Mouse (Mus musculus): ENCODE data around the gene Gm7073. TPM values are rescaled to one million over a fixed set of nuclear protein-coding genes. Genes with fewer than 3 reads are reported as not detected.

Gm7073 gene
- polyA plus RNA-seq (2016; fragmentation: Nextera tagmentation; extraction: Ambion mirVana), result not detected in 2 replicates

- Histone ChIP-seq H3K36me3 (replicated peaks) (no peaks in the 10 kb centered on the region), H3K4me3 (replicated peaks) (no peak within 1 kb of the TSS), H3K4me1 (peaks cover 3% of the 10 kb centered on the region), H3K9me3 (no peaks in the 10 kb centered on the region), H3K27ac (no peak within 1 kb of the TSS), H3K9ac (no peak within 1 kb of the TSS), H3K27me3 (no peaks in the 10 kb centered on the region), H3K4me2 (no peak within 1 kb of the TSS)
- ATAC-seq (ENCODE audit: low FRiP score), result no peak
Measured at GRCm38 (mm10) chrX:60539149-60539548, at the start of gene Gm7073. Gene Gm7073 (minus strand): TSS chrX:60539249.

GRCm38 (mm10) chrX:60570539-60570938 is 31.5 kb upstream of the Gm7073 start:
- 17% methylated on average over 1 of the region's 1 CpGs for WGBS
- H3K4me3 ChIP-seq (replicated peaks), result no peak overlapping the region
- H3K36me3 ChIP-seq (replicated peaks), result no peaks in the 10 kb centered on the region
- ATAC-seq (ENCODE audit: low FRiP score), result no peak
- H3K9ac ChIP-seq, result no peak overlapping the region
- no peaks in the 10 kb centered on the region for H3K9me3 ChIP-seq
- H3K27ac ChIP-seq, result no peak overlapping the region
- H3K27me3 ChIP-seq, result no peaks in the 10 kb centered on the region
- H3K4me2 ChIP-seq, result no peak overlapping the region
- 0 out of 2 replicates have a peak, but pooled peaks cover 3% of the 10 kb centered on the region for H3K4me1 ChIP-seq

- ATAC-seq (ENCODE audit: low FRiP score), result peak; percentile 53; the same call in 1 of the 2 replicates
- Histone ChIP-seq H3K9me3 (no peaks in the 10 kb centered on the region), H3K27ac (no peak overlapping the region), H3K4me1 (0 out of 2 replicates have a peak, but pooled peaks cover 3% of the 10 kb centered on the region), H3K9ac (no peak overlapping the region), H3K36me3 (replicated peaks) (no peaks in the 10 kb centered on the region), H3K27me3 (no peaks in the 10 kb centered on the region), H3K4me2 (no peak overlapping the region), H3K4me3 (replicated peaks) (no peak overlapping the region)
Measured at GRCm38 (mm10) chrX:60569047-60569446, 30.0 kb upstream of the Gm7073 start.

DNA sequence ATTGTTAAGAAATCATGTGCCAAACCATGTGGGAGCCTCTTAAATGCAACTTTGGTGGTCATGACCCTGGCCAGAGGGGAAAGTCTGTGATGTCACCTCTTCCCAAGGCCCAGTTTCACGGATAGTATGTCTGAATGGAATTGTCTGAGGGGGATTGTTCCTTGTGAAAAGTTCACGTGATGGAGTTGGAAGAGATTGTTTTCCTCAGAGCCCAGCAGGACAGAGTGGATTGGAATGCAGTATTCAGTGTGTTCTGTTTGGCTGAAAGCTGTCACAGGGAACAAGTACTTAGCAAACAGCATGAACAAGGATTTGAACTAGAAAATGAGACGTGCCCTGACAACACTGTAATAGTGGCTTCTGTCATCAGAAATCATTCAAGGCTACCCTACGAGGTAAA is 16.2 kb upstream of the Gm7073 start:
- no peaks in the 10 kb centered on the region for H3K36me3 ChIP-seq (replicated peaks)
- H3K27ac ChIP-seq, result no peak overlapping the region
- WGBS, result 27% methylated on average over 4 of the region's 4 CpGs
- no peak overlapping the region for H3K4me3 ChIP-seq (replicated peaks)
- no peak overlapping the region for H3K4me2 ChIP-seq
- no peak for ATAC-seq (ENCODE audit: low FRiP score)
- H3K9ac ChIP-seq, result no peak overlapping the region
- no peaks in the 10 kb centered on the region for H3K9me3 ChIP-seq
- H3K27me3 ChIP-seq, result no peaks in the 10 kb centered on the region
- H3K4me1 ChIP-seq, result peaks cover 4% of the 10 kb centered on the region; the same call in 1 of the 2 replicates

- WGBS, result 15% methylated on average over 49 of the region's 113 CpGs
- peak; percentile 77 for ATAC-seq (ENCODE audit: low FRiP score)
Measured at GRCm38 (mm10) chrX:60547444-60548304, 8.6 kb upstream of the Gm7073 start.

GRCm38 (mm10) chrX:60547098-60547443 is 8.0 kb upstream of the Gm7073 start:
- peak overlapping the region; percentile 90 for H3K27ac ChIP-seq
- 20% methylated on average over 16 of the region's 16 CpGs for WGBS

More at GRCm38 (mm10) chrX:60547444-60548304, 8.6 kb upstream of the Gm7073 start:
- Histone ChIP-seq H3K4me1 (peaks cover 6% of the 10 kb centered on the region), H3K9ac (peak overlapping the region; percentile 69), H3K27ac (peak overlapping the region; percentile 90), H3K4me2 (peak overlapping the region; percentile 54), H3K27me3 (no peaks in the 10 kb centered on the region), H3K36me3 (replicated peaks) (no peaks in the 10 kb centered on the region), H3K4me3 (replicated peaks) (peak overlapping the region; percentile 57), H3K9me3 (no peaks in the 10 kb centered on the region)

GRCm38 (mm10) chrX:60545906-60546305 is 6.9 kb upstream of the Gm7073 start:
- Histone ChIP-seq H3K4me3 (replicated peaks) (no peak overlapping the region), H3K27me3 (no peaks in the 10 kb centered on the region), H3K4me1 (peaks cover 6% of the 10 kb centered on the region), H3K4me2 (0 out of 2 replicates have a peak overlapping the region, but pooled peaks have one; percentile 10), H3K27ac (peak overlapping the region; percentile 68; the same call in 1 of the 2 replicates), H3K36me3 (replicated peaks) (no peaks in the 10 kb centered on the region), H3K9ac (no peak overlapping the region), H3K9me3 (no peaks in the 10 kb centered on the region)
- ATAC-seq (ENCODE audit: low FRiP score), result no peak
- 22% methylated on average over 3 of the region's 3 CpGs for WGBS

More at GRCm38 (mm10) chrX:60547098-60547443, 8.0 kb upstream of the Gm7073 start:
- Histone ChIP-seq H3K9ac (peak overlapping the region; percentile 69), H3K4me3 (replicated peaks) (peak overlapping the region; percentile 57), H3K4me2 (peak overlapping the region; percentile 54), H3K4me1 (peaks cover 6% of the 10 kb centered on the region), H3K9me3 (no peaks in the 10 kb centered on the region), H3K27me3 (no peaks in the 10 kb centered on the region), H3K36me3 (replicated peaks) (no peaks in the 10 kb centered on the region)
- no peak for ATAC-seq (ENCODE audit: low FRiP score)

- H3K4me3 ChIP-seq (replicated peaks), result no peak overlapping the region
- H3K9me3 ChIP-seq, result no peaks in the 10 kb centered on the region
- peaks cover 6% of the 10 kb centered on the region for H3K4me1 ChIP-seq
- 23% methylated on average over 1 of the region's 1 CpGs for WGBS
- H3K27me3 ChIP-seq, result no peaks in the 10 kb centered on the region
- no peak overlapping the region for H3K9ac ChIP-seq
- peak overlapping the region; percentile 68; the same call in 1 of the 2 replicates for H3K27ac ChIP-seq
- 0 out of 2 replicates have a peak overlapping the region, but pooled peaks have one; percentile 10 for H3K4me2 ChIP-seq
- no peak; the same call in 1 of the 2 replicates for ATAC-seq (ENCODE audit: low FRiP score)
- no peaks in the 10 kb centered on the region for H3K36me3 ChIP-seq (replicated peaks)
Measured at GRCm38 (mm10) chrX:60545444-60545843, 6.4 kb upstream of the Gm7073 start.

- 30% methylated on average over 4 of the region's 4 CpGs for WGBS
- no peak overlapping the region for H3K9ac ChIP-seq
- H3K4me1 ChIP-seq, result peaks cover 6% of the 10 kb centered on the region
- no peaks in the 10 kb centered on the region for H3K27me3 ChIP-seq
- H3K27ac ChIP-seq, result no peak overlapping the region
- H3K36me3 ChIP-seq (replicated peaks), result no peaks in the 10 kb centered on the region
- no peak overlapping the region for H3K4me3 ChIP-seq (replicated peaks)
- H3K9me3 ChIP-seq, result no peaks in the 10 kb centered on the region
- no peak overlapping the region for H3K4me2 ChIP-seq
- peak; percentile 82; the same call in 1 of the 2 replicates for ATAC-seq (ENCODE audit: low FRiP score)
Measured at GRCm38 (mm10) chrX:60544098-60544497, 5.0 kb upstream of the Gm7073 start.

GRCm38 (mm10) chrX:60542901-60543300 is 3.9 kb upstream of the Gm7073 start:
- no peak overlapping the region for H3K4me2 ChIP-seq
- no peak overlapping the region for H3K9ac ChIP-seq
- no peaks in the 10 kb centered on the region for H3K9me3 ChIP-seq
- no peaks in the 10 kb centered on the region for H3K27me3 ChIP-seq
- no peak for ATAC-seq (ENCODE audit: low FRiP score)
- peaks cover 6% of the 10 kb centered on the region for H3K4me1 ChIP-seq
- no peak overlapping the region for H3K27ac ChIP-seq
- no peaks in the 10 kb centered on the region for H3K36me3 ChIP-seq (replicated peaks)
- no peak overlapping the region for H3K4me3 ChIP-seq (replicated peaks)
- 32% methylated on average over 1 of the region's 1 CpGs for WGBS

- Histone ChIP-seq H3K36me3 (replicated peaks) (no peaks in the 10 kb centered on the region), H3K4me2 (no peak overlapping the region), H3K9ac (no peak overlapping the region), H3K4me3 (replicated peaks) (no peak overlapping the region), H3K27ac (no peak overlapping the region), H3K4me1 (no peaks in the 10 kb centered on the region), H3K27me3 (no peaks in the 10 kb centered on the region), H3K9me3 (no peaks in the 10 kb centered on the region)
- ATAC-seq (ENCODE audit: low FRiP score), result 0 out of 2 replicates have a peak, but pooled peaks have one; percentile 39
Measured at GRCm38 (mm10) chrX:60503995-60504394, 35.1 kb downstream of the Gm7073 start.

DNA sequence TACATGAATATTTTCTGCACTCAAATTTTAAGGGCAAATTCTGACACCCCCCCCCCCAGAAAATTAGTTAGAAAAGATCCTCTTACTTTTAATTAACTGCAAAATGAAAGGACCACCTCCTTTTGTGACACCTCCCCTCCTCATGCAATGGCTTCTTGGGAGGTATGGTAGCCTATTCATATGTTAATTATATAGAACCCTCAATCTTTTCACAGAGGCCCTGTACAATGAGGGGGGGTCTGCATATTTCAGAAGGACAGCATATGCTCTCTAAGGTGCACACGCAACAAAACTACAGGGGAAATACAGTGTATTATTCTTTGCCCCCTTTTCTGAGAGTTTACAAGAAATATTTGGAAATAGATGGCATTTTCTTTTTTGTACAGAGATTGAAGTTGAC is 41.3 kb downstream of the Gm7073 start:
- 34% methylated on average over 1 of the region's 1 CpGs for WGBS

More for the DNA sequence above, 41.3 kb downstream of the Gm7073 start:
- no peaks in the 10 kb centered on the region for H3K27me3 ChIP-seq
- no peak overlapping the region for H3K4me3 ChIP-seq (replicated peaks)
- H3K4me1 ChIP-seq, result 0 out of 2 replicates have a peak, but pooled peaks cover 2% of the 10 kb centered on the region
- no peak overlapping the region for H3K4me2 ChIP-seq
- no peaks in the 10 kb centered on the region for H3K36me3 ChIP-seq (replicated peaks)
- H3K9me3 ChIP-seq, result no peaks in the 10 kb centered on the region
- ATAC-seq (ENCODE audit: low FRiP score), result peak; percentile 79; the same call in 1 of the 2 replicates
- H3K27ac ChIP-seq, result no peak overlapping the region
- H3K9ac ChIP-seq, result no peak overlapping the region

Measured in forebrain, embryonic 12.5 days (tissue).